Mouse (Mus musculus) myocyte (in vitro differentiated cells): Measurements from ENCODE around the gene Frrs1l.

ENCODE experiments used
- E2F4 ChIP-seq: IDR thresholded peaks from one replicate; pipeline ENCODE4 v1.6.1; 2011; ENCODE audit warnings: mild to moderate bottlenecking, control low read depth, moderate library complexity; ENCODE audit not compliant: insufficient read depth
- MAX ChIP-seq: IDR thresholded peaks from one replicate; pipeline ENCODE4 v1.6.1; 2011; ENCODE audit warnings: low read depth, mild to moderate bottlenecking, control low read depth
- MYOG ChIP-seq, 3 experiments: IDR thresholded peaks; one replicate each; pipeline ENCODE4 v1.6.1; 2011; ENCODE audit warnings: control low read depth in 2 of 3, low read depth in 2 of 3, mild to moderate bottlenecking in 2 of 3; ENCODE audit not compliant: insufficient read length in 2 of 3, control insufficient read depth in 1 of 3, insufficient read depth in 1 of 3
- POLR2A ChIP-seq: IDR thresholded peaks from one replicate; pipeline ENCODE4 v1.6.1; 2011; ENCODE audit warnings: low read depth, mild to moderate bottlenecking, control low read depth, moderate library complexity; ENCODE audit not compliant: insufficient read length
- POLR2AphosphoS2 ChIP-seq: IDR thresholded peaks from one replicate; pipeline ENCODE4 v1.6.1; 2011; ENCODE audit warnings: low read depth, control low read depth; ENCODE audit not compliant: insufficient read length
- TCF12 ChIP-seq: IDR thresholded peaks from one replicate; pipeline ENCODE4 v1.6.1; 2011; ENCODE audit warnings: mild to moderate bottlenecking, control low read depth; ENCODE audit not compliant: poor library complexity, insufficient read depth, severe bottlenecking
- USF1 ChIP-seq: IDR thresholded peaks from one replicate; pipeline ENCODE4 v1.6.1; 2011; ENCODE audit warnings: low read depth, mild to moderate bottlenecking, control low read depth, moderate library complexity

GRCm38 (mm10) chr4:56914761-56915160 lies 75.4 kb downstream of the Frrs1l start:
- no peak for TF ChIP-seq POLR2A
- TF ChIP-seq MAX, result no peak
- no peak for TF ChIP-seq USF1
- TF ChIP-seq TCF12, result no peak
- TF ChIP-seq MYOG (IDR thresholded peaks at IDR 0.05; ENCODE audit: control insufficient read depth in 1 of 3, insufficient read depth in 1 of 3, insufficient read length in 2 of 3, low read depth in 2 of 3), result no peak
- TF ChIP-seq E2F4, result no peak
- no peak for TF ChIP-seq POLR2AphosphoS2
